Mouse (Mus musculus) thymus, adult 2 months (tissue): ENCODE results near the gene Ear14.

ENCODE experiments used
- CTCF ChIP-seq: fragments of 200-500 bp; IDR thresholded peaks from 2 replicates; pipeline ENCODE4 v1.5.1; 2012; ENCODE audit warnings: mild to moderate bottlenecking, control low read depth, low read length, moderate library complexity, borderline replicate concordance; ENCODE audit not compliant: control insufficient read depth, poor library complexity, insufficient read depth; ENCODE audit errors: extremely low read depth
- POLR2A ChIP-seq: fragments of 200-500 bp; IDR thresholded peaks from 2 replicates; pipeline ENCODE4 v1.6.1; 2012; ENCODE audit warnings: mild to moderate bottlenecking, low read length, control low read depth, moderate library complexity; ENCODE audit not compliant: control insufficient read depth, poor library complexity, insufficient read depth; ENCODE audit errors: extremely low read depth

- TF ChIP-seq POLR2A (no peak), CTCF (no peak)
Observed at GRCm38 (mm10) chr14:51173843-51174242, 29.3 kb upstream of the Ear14 start.
